Mouse (Mus musculus): ENCODE measurements around the gene Mtfr1l. TPM values are rescaled to one million over a fixed set of nuclear protein-coding genes. Genes with fewer than 3 reads are reported as not detected.
A peak's percentile ranks its signal among the peaks of the same experiment; 100 is the strongest.

The Mtfr1l gene
- total RNA-seq, 1 experiment from 2014 or later: 51.8 TPM

DNA sequence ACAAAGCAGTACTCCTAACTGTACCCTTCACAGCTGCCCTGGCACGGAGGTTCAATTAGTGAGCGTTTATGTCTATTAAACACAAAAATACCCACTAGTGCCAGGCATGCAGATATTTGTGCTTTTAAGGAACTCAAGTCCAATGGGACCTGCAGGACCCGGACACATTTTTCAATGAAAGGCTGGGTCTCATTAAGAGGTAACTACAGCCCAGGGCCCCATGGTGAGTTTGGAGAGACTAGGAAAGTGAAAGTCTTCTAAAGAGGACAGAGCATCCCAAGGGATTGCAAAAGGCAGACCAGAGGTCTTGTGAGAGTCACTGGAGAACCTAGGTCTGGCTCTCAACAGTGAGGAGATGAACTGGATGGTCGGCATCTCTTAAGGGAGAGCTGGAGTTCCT is 1.8 kb downstream of the Mtfr1l start:
- ATAC-seq (replicated peaks in 1 of 2; ENCODE audit: insufficient read depth in 1 of 2, low FRiP score in 2 of 2, low TSS enrichment in 1 of 2, low read depth in 1 of 2, poor library complexity in 2 of 2, severe bottlenecking in 2 of 2): no peak

DNA sequence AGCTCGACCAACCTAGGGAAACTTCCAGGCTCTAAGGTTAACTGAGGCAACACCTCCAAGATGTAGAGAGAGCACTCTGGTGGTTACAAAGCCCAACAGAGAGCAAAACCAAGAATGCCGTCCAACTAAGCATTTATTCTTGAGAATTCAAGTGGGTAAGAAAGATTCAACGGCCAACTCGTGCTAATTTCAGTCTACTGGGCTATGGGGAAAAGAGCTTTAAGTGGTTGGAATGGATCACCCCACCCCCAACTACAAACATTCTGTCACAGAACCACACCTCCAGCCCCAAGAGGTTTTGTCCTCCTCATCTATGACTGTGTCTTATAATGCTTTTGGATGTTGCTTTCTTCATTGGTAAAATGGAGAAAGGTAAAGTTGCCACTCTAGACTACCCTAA is 2.3 kb downstream of the Mtfr1l start:
- no peak for ATAC-seq (replicated peaks in 1 of 2; ENCODE audit: insufficient read depth in 1 of 2, low FRiP score in 2 of 2, low TSS enrichment in 1 of 2, low read depth in 1 of 2, poor library complexity in 2 of 2, severe bottlenecking in 2 of 2)

DNA sequence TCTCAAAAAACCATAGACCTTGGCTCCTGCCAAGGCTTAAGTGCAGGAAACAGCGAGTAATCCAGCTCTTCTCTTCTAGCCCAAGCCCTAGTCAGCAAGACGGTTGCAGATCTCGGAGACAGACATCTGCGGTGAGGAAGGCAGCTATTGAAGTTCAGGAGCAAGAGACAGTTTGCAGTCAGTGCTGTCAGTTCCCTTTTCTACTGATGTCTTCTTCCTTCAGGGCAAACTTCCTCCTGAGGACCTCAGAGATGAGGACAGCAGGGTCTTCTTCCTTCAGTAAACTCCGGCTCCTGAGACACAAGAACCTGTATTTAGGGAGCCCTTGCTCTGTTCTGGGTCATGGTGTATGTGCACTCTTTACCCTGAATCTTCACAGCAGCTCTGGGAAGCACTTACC is 9.0 kb downstream of the Mtfr1l start:
- ATAC-seq (replicated peaks in 1 of 2; ENCODE audit: insufficient read depth in 1 of 2, low FRiP score in 2 of 2, low TSS enrichment in 1 of 2, low read depth in 1 of 2, poor library complexity in 2 of 2, severe bottlenecking in 2 of 2): no peak; a peak in 1 of 4 replicates

DNA sequence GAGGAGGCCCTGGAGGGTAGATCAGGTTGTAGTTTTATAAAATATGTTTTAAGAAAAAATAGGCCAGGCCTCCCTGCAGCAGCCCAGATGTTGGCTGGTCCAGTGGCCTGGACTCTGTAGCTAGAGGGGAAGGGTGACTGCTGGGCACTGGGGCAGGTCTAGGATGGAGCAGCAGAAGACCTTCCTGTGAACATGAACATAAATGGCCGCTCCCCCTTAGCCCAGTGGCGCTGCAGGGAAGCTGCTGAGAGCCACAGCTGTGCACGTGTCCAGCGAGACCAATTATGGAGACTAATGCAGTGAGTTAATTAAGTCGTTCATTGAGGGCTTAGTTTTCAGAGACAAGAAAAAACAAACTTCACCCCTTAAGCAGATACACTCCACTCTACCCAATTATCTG is 9.4 kb downstream of the Mtfr1l start:
- no peak for ATAC-seq (replicated peaks in 1 of 2; ENCODE audit: insufficient read depth in 1 of 2, low FRiP score in 2 of 2, low TSS enrichment in 1 of 2, low read depth in 1 of 2, poor library complexity in 2 of 2, severe bottlenecking in 2 of 2)

DNA sequence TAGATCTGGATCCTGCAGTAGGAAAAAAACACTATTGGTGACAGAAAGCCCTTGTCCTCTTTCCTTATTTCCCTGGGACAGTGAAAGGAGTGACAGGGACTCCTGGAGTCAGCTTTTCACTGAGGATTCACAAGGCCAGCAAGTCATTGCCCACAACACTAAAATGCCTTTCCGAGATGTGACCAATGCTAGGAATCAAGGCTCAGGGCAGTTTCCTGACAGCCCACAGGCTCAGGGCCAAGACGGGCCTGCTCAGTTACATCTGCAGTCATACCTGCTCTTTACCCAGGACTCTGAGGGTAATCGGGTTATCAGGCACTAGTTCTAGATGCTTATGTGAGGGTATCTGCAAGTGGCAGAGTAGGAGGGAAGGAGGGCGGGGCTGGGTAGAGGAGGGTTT is 11.7 kb downstream of the Mtfr1l start:
- ATAC-seq (replicated peaks in 1 of 2; ENCODE audit: insufficient read depth in 1 of 2, low FRiP score in 2 of 2, low TSS enrichment in 1 of 2, low read depth in 1 of 2, poor library complexity in 2 of 2, severe bottlenecking in 2 of 2): no peak

DNA sequence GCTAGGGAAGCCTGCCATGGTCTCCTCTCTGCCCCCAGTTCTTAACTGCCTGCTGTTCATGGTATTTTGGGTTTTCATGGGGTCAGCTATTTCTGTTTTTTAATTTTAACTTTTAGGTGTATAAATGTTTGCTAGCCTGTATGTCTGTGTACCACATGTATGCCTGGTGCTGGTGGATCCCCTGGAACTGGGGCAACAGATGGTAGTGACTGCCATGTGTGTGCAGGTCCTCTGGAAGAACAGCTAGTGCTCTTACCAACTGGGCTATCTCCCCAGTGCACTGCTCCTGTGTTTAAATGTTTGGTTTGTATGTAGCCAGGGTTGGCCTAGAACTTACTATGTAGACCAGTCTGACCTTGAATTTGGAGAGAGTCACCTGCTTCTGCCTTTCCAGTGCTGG is 15.9 kb downstream of the Mtfr1l start:
- ATAC-seq (replicated peaks in 1 of 2; ENCODE audit: insufficient read depth in 1 of 2, low FRiP score in 2 of 2, low TSS enrichment in 1 of 2, low read depth in 1 of 2, poor library complexity in 2 of 2, severe bottlenecking in 2 of 2): no peak

DNA sequence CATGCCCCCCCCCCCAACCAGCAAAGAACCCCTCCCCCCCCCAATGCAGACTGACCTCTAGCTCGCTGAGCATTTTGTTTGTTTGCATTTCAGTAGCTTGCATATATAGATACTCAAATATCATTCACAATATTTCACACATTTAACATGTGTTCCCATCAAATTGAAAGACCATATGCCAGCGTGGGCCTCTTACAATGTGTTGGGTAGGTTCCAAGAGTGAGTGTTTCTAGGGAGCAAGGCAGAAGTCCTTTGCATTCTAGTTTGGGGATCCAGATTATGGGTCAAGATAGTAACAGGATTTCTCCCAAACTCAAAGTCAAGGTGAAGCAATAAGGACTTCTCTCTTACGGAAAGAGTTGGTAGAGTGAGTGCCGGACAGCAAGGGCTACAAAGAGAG is 16.6 kb downstream of the Mtfr1l start:
- no peak for ATAC-seq (replicated peaks in 1 of 2; ENCODE audit: insufficient read depth in 1 of 2, low FRiP score in 2 of 2, low TSS enrichment in 1 of 2, low read depth in 1 of 2, poor library complexity in 2 of 2, severe bottlenecking in 2 of 2)

DNA sequence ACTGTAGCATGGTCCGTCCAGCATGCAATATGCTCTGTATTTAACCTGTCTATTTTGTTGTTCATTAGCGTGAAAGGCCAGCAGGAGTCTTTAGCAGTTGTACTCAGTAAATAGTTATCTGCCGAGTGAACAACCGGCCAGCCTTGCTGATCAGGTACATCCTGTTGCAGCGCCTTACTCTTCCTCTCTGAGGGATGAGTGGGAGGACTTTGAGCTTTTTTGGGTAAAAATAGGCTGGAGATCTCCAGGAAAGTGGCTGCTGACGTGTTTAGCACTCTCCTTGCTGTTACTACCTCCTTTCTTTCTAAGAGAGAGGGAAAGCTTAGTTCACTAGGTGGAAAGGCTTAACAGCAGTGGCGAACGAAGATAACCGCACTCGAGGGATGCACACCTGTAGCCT is 17.5 kb downstream of the Mtfr1l start:
- ATAC-seq (replicated peaks in 1 of 2; ENCODE audit: insufficient read depth in 1 of 2, low FRiP score in 2 of 2, low TSS enrichment in 1 of 2, low read depth in 1 of 2, poor library complexity in 2 of 2, severe bottlenecking in 2 of 2): no peak

DNA sequence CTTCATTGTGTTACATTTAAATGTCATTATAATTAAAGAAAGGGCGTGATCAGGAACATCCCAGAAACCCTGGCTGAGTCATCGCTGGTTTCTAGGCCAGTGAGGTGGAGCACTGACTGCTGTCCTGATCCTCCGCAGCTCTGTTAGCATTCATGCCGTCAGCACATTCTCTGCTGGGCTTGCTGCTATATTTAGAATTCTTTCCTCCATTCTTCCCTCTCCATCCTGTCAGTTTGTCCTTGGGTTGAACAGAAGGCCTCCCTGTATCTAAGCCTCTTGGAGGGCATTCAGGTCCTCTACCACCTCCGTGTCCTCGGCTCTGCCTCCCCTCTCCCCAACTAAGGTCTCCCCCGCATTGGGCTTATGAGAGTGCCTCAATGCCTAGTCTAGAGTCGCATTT is 18.2 kb downstream of the Mtfr1l start:
- no peak for ATAC-seq (replicated peaks in 1 of 2; ENCODE audit: insufficient read depth in 1 of 2, low FRiP score in 2 of 2, low TSS enrichment in 1 of 2, low read depth in 1 of 2, poor library complexity in 2 of 2, severe bottlenecking in 2 of 2)

DNA sequence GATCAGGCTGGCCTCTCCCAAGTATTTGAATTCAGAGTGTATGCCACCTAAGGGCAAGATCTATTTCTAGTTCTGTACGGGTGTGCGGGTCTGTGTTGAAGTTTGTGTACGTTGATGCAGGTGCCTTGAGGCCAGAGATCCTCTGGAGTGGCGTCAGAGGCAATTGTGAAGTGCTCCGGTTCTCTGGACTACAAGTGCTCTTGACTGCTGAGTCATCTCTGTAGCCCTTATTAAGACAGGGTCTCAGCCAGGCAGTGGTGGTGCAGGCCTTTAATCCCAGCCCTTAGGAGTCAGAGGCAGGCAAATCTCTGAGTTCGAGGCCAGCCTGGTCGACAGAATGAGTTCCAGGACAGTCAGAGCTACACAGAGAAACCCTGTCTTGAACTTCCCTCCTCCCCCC is 19.6 kb downstream of the Mtfr1l start:
- ATAC-seq (replicated peaks in 1 of 2; ENCODE audit: insufficient read depth in 1 of 2, low FRiP score in 2 of 2, low TSS enrichment in 1 of 2, low read depth in 1 of 2, poor library complexity in 2 of 2, severe bottlenecking in 2 of 2): no peak

DNA sequence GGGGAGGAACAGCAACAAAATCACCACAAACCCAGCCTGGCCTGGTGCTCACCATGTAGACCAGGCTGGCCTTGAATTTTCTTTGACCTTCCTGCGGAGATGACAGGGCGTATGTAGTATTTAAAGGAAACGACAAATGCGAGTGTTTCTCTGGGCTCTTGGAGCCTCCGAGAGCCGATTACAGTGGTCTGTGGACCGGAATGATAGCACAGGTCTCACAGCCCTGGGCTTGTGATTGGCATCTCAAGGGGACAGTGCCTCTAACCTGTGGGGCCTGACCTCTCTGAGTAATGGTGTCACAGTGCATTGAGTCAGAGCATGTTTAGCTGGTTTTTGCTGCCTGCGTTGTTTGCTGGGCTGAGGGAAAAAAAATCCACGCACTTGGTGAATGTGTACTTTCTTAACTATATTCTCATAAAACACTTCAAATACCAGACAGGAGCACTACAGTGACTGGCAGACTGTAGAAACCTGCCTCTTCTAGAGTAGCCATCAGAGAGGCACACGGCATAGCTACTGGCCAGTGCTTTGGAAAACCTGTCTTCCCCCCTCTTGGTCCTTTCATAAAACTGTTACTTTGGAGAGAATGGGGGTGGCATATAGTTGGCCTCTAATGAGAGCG is 20.8 kb downstream of the Mtfr1l start:
- ATAC-seq (replicated peaks in 1 of 2; ENCODE audit: insufficient read depth in 1 of 2, low FRiP score in 2 of 2, low TSS enrichment in 1 of 2, low read depth in 1 of 2, poor library complexity in 2 of 2, severe bottlenecking in 2 of 2): no peak

DNA sequence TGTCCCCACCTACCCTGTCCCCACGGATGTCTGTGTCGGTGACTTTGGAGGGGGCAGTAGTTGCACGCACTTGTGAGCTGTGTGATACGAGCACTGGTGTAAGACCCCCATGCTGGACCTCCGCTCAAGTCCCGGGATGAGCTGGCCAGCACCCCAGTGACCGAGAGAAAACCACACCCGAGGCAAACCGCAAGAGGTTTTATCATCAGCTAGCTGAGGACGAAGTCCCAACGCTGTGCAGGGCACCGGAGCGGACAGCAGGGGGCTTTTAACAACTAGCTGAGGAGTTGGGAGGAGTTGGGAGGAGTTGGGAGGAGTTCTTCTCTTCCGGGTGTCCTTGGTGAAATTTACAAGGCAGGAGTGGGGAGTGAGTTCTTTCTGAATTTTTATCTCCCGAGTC is 22.4 kb downstream of the Mtfr1l start:
- peak; percentile 48 to 64; a peak in 1 of 4 replicates for ATAC-seq (replicated peaks in 1 of 2; ENCODE audit: insufficient read depth in 1 of 2, low FRiP score in 2 of 2, low TSS enrichment in 1 of 2, low read depth in 1 of 2, poor library complexity in 2 of 2, severe bottlenecking in 2 of 2)

DNA sequence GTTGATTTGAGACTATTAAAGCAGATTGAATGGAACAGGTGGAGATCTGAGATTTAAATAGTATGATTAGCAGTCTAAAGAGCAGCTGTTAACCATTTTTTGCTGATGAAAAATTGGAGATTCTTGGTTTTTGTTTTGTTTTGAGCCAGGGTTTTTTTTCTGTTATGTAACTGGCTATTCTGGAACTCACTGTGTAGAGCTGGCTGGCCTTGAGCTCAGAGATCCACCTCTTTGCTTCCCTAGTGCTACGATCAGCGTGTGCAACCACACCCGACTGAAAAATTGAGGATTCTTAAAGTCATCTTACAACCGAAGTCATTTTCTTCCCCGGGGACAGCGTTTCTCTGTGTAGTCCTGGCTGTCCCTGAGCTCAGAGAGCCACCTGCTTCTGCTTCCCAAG is 23.5 kb downstream of the Mtfr1l start:
- ATAC-seq (replicated peaks in 1 of 2; ENCODE audit: insufficient read depth in 1 of 2, low FRiP score in 2 of 2, low TSS enrichment in 1 of 2, low read depth in 1 of 2, poor library complexity in 2 of 2, severe bottlenecking in 2 of 2): no peak

DNA sequence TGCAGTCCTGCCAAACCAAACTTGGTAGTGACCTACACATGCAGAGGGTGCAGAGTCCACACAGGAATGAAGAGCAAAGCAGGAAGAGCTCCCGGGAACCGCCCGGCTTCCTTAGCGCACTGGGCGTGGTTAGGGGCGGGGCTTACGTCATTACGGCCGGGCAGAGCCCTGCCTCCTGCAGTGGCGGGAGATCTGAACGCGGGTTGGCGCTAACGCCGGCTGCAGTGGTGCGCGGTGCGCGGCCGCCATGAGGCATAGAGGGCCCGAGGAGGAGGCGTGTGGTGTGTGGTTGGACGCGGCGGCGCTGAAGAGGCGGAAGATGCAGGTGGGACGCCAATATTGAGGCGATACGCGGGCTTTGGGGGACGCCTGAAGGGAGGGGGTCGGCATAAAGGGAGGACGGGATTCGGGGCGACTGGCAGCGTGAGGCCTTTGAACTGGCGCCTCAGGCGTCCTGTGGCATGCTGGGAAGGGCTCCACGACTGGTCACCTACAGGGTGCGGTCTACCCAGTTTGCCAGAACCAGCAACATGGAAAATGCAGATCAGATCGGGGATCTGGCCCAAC is 24.3 kb downstream of the Mtfr1l start, which contains the start of gene Aunip:
Gene Aunip (plus strand): TSS at position 155 of the 567 bp plus-strand sequence.
- peak; percentile 86 to 89 for ATAC-seq (replicated peaks in 1 of 2; ENCODE audit: insufficient read depth in 1 of 2, low FRiP score in 2 of 2, low TSS enrichment in 1 of 2, low read depth in 1 of 2, poor library complexity in 2 of 2, severe bottlenecking in 2 of 2)

DNA sequence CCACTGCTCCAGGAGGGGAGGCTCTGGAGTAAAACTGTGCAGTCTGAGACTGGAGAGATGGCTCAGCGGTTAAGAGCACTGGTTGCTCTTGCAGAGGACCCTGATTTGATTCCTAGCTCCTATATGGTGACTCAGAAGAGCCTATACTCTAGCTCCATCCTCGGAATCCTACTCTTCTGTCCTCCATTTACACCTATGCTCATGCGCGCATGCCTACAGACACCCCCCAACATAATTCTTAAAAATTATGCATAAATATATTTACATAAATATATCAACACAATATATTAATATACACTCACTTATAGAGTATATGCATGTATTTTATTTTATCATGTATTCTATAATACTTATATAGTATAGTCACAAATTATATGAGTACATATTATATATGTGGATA is 24.8 kb downstream of the Mtfr1l start:
- no peak for ATAC-seq (replicated peaks in 1 of 2; ENCODE audit: insufficient read depth in 1 of 2, low FRiP score in 2 of 2, low TSS enrichment in 1 of 2, low read depth in 1 of 2, poor library complexity in 2 of 2, severe bottlenecking in 2 of 2)

DNA sequence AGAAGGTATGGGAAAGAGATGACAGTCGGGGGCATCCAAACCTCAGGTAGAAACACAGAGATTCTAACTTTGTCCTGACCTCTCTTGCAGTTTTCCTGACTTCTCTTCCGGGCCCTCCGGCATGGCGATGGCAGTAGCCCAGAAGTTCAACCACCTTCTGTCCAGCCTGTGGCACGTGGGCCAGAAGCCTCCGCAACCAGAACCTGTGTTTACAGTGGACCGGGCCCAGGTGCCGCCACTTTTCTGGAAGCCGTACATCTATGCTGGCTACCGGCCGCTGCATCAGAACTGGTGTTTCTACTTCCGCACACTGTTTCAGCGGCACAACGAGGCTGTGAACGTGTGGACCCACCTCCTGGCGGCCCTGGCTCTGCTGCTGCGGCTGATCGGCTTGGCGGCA is 28.5 kb downstream of the Mtfr1l start:
- no peak for ATAC-seq (replicated peaks in 1 of 2; ENCODE audit: insufficient read depth in 1 of 2, low FRiP score in 2 of 2, low TSS enrichment in 1 of 2, low read depth in 1 of 2, poor library complexity in 2 of 2, severe bottlenecking in 2 of 2)

DNA sequence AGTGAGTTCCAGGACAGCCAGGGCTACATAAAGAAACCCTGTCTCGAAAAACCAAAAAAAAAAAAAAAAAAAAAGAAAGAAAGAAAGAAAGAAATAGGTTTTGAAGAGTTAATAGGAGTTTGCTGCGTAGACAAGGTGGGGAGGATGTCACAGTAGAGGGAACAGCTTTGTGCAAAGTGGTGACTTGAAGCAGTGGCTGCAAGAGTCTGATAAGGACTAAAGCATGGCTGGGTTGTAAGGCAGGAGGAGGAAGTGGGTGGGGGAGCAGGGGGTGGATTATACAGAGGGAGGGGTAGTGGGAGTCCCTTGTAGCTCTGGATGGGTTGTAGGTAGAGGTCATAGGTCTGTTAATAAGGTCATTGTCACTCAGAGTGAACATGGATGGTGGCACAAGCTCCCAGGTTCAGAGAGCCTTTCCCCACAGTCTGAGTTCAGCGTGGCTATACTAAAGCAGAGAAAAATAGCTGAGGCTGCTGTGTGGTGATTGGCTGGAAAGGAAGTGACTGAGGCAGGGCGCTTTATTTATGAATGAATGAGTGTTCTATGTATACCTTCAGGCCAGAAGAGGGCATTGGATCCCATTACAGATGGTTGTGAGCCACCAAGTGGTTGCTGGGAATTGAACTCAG is 29.1 kb downstream of the Mtfr1l start:
- ATAC-seq (replicated peaks in 1 of 2; ENCODE audit: insufficient read depth in 1 of 2, low FRiP score in 2 of 2, low TSS enrichment in 1 of 2, low read depth in 1 of 2, poor library complexity in 2 of 2, severe bottlenecking in 2 of 2): peak; percentile 64 to 75

DNA sequence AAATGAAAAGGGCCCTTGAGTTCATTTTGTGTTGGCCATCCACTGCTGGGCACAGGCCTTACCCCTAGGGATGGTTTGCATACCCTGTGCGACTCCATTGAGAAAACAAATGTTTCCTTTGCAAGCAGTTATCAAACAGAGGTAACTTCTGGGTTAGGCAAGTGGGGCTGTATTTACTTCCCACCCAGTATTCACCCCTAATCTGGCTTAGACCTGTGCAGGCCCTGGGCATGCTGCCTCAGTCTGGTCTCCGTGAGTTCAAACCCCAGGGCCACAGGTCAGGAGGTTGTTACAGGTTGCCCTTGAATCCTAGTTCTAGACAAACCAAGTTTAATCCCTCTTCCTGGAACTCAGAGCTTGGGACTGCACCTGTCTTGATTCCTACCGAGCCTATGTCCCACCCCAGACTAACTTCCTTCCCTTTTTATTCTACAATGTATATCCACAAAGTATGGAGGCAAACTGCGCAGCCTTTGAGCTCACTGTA is 29.8 kb downstream of the Mtfr1l start:
- no peak for ATAC-seq (replicated peaks in 1 of 2; ENCODE audit: insufficient read depth in 1 of 2, low FRiP score in 2 of 2, low TSS enrichment in 1 of 2, low read depth in 1 of 2, poor library complexity in 2 of 2, severe bottlenecking in 2 of 2)
